Mouse (Mus musculus): Measurements from ENCODE around the gene Plaur. TPM values are rescaled to one million over a fixed set of nuclear protein-coding genes. Genes with fewer than 3 reads are reported as not detected.
A peak's percentile ranks its signal among the peaks of the same experiment; 100 is the strongest.
"Not testable (repeated sequence)": the region's sequence is repeated elsewhere in the genome, so short reads cannot be mapped to it uniquely, and the experiment has no call there.

Gene Plaur
- polyA plus RNA-seq, 1 experiment from 2014 or later, result 1.7 TPM

DNA sequence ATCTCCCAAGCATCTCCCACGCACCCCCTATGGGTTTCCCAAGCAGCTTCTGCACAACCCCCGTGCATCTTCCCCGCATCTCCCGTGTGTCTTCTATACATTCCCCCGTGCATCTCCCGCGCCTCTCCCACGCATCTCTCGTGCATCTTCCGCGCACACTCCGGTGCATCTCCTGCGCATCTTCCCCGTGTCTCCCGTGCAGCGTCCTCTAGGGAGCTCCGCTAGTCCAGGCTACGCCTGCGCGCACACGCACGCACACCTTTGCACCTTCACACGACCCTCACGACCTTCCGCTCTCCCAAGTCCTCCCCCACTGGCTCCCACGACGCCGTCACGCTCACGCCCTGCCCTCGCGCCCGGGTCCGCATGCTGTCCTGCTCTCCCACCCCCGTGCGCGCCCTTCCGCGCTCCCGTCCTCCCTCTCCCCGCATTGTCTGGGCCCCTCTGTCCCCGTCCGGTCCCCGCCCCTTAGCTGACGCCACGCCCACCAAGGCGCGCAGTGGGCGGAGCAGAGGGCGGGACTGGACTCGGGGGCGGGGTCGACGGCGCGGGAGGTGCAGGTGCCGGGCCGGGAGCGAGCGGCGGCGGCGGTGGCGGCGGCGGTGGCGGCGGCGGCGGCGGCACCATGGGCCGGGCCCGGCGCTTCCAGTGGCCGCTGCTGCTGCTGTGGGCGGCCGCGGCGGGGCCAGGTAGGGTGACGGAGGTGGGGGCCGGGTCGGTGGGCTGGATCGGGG lies 19.4 kb downstream of the Plaur start, which contains the start of gene Cadm4:
Gene Cadm4 (plus strand): TSS at position 550 of the 734 bp plus-strand sequence.
- peak within 1 kb of the TSS; percentile 53; the same call in 1 of the 2 replicates for H3K27ac ChIP-seq
- 1% methylated on average over 80 of the region's 83 CpGs for WGBS
- H3K27me3 ChIP-seq (replicated peaks), result no peaks in the 10 kb centered on the region
- no peaks in the 10 kb centered on the region for H3K36me3 ChIP-seq
- peak; percentile 88 for ATAC-seq (ENCODE audit: low FRiP score, low read depth)
- no peaks in the 10 kb centered on the region for H3K9me3 ChIP-seq
- peak within 1 kb of the TSS; percentile 83 for H3K4me3 ChIP-seq
- H3K9ac ChIP-seq, result peak within 1 kb of the TSS; percentile 96
- H3K4me2 ChIP-seq (replicated peaks), result peak within 1 kb of the TSS; percentile 91
- H3K4me1 ChIP-seq, result peaks cover 51% of the 10 kb centered on the region

GRCm38 (mm10) chr7:24482208-24483020 lies 20.1 kb downstream of the Plaur start:
- H3K4me2 ChIP-seq (replicated peaks), result peak overlapping the region; percentile 91
- no peaks in the 10 kb centered on the region for H3K36me3 ChIP-seq
- 2% methylated on average over 23 of the region's 38 CpGs for WGBS
- H3K27me3 ChIP-seq (replicated peaks), result no peaks in the 10 kb centered on the region
- peak overlapping the region; percentile 96 for H3K9ac ChIP-seq
- no peaks in the 10 kb centered on the region for H3K9me3 ChIP-seq
- peak overlapping the region; percentile 53; the same call in 1 of the 2 replicates for H3K27ac ChIP-seq
- ATAC-seq (ENCODE audit: low FRiP score, low read depth), result peak; percentile 42
- H3K4me1 ChIP-seq, result peaks cover 59% of the 10 kb centered on the region
- peak overlapping the region; percentile 83 for H3K4me3 ChIP-seq

- H3K36me3 ChIP-seq; ATAC-seq (ENCODE audit: low FRiP score, low read depth); H3K27ac ChIP-seq; H3K9me3 ChIP-seq; H3K27me3 ChIP-seq (replicated peaks): not testable (repeated sequence)
- Histone ChIP-seq H3K4me2 (replicated peaks) (peak overlapping the region; percentile 91), H3K4me3 (peak overlapping the region; percentile 83), H3K4me1 (peaks cover 63% of the 10 kb centered on the region), H3K9ac (peak overlapping the region; percentile 96)
- WGBS, result 54% methylated on average over 6 of the region's 6 CpGs
Measured at GRCm38 (mm10) chr7:24483291-24483690, 21.0 kb downstream of the Plaur start.

GRCm38 (mm10) chr7:24485481-24485880 lies 23.2 kb downstream of the Plaur start:
- Histone ChIP-seq H3K27me3 (replicated peaks) (no peaks in the 10 kb centered on the region), H3K4me3 (peak overlapping the region; percentile 22; the same call in 1 of the 2 replicates), H3K4me2 (replicated peaks) (peak overlapping the region; percentile 91), H3K27ac (no peak overlapping the region), H3K9me3 (0 out of 2 replicates have a peak, but pooled peaks cover 2% of the 10 kb centered on the region), H3K36me3 (peaks cover 9% of the 10 kb centered on the region; the same call in 1 of the 2 replicates), H3K9ac (peak overlapping the region; percentile 56), H3K4me1 (peaks cover 60% of the 10 kb centered on the region)
- no peak for ATAC-seq (ENCODE audit: low FRiP score, low read depth)
- 77% methylated on average over 9 of the region's 9 CpGs for WGBS

DNA sequence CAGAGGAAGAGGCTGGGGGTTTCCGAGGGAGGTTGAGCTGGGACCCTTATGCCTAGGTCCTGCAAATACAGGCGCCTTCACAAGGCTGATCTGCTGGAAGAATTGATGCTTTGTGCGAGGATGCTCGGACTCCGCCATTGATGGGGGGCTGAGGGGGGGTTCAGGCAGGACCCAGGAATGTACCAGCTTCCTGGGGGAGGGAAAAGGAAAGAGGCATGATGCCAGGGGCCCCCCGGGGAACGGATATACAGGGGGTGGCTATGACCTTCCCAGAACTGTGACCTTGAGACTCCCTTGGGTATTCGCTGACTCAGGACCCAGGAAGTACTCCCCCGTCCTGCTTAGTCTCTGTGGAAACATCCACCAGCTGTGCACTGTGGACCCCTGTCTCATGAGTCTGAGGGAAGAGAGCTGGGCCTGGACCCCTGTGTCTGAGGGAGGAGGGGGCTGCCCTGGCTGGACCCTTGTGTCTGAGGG lies 24.4 kb downstream of the Plaur start:
- Histone ChIP-seq H3K9ac (peak overlapping the region; percentile 56), H3K9me3 (0 out of 2 replicates have a peak, but pooled peaks cover 3% of the 10 kb centered on the region), H3K27ac (peak overlapping the region; percentile 37), H3K36me3 (peaks cover 17% of the 10 kb centered on the region; the same call in 1 of the 2 replicates), H3K4me3 (peak overlapping the region; percentile 22), H3K4me2 (replicated peaks) (peak overlapping the region; percentile 91), H3K4me1 (peaks cover 51% of the 10 kb centered on the region), H3K27me3 (replicated peaks) (no peaks in the 10 kb centered on the region)
- WGBS, result 46% methylated on average over 9 of the region's 9 CpGs
- peak; percentile 68 for ATAC-seq (ENCODE audit: low FRiP score, low read depth)

- Histone ChIP-seq H3K27me3 (replicated peaks) (no peaks in the 10 kb centered on the region), H3K4me3 (0 out of 2 replicates have a peak overlapping the region, but pooled peaks have one; percentile 1), H3K4me1 (peaks cover 51% of the 10 kb centered on the region), H3K9me3 (0 out of 2 replicates have a peak, but pooled peaks cover 3% of the 10 kb centered on the region), H3K9ac (peak overlapping the region; percentile 56), H3K4me2 (replicated peaks) (peak overlapping the region; percentile 91), H3K27ac (peak overlapping the region; percentile 26; the same call in 1 of the 2 replicates), H3K36me3 (peaks cover 22% of the 10 kb centered on the region; the same call in 1 of the 2 replicates)
- WGBS, result 33% methylated on average over 3 of the region's 3 CpGs
- ATAC-seq (ENCODE audit: low FRiP score, low read depth), result 0 out of 2 replicates have a peak, but pooled peaks have one; percentile 3
Measured at GRCm38 (mm10) chr7:24487403-24487802, 25.1 kb downstream of the Plaur start.

- no peaks in the 10 kb centered on the region for H3K27me3 ChIP-seq (replicated peaks)
- H3K9ac ChIP-seq, result no peak overlapping the region
- 0 out of 2 replicates have a peak, but pooled peaks cover 3% of the 10 kb centered on the region for H3K9me3 ChIP-seq
- H3K4me3 ChIP-seq, result no peak overlapping the region
- no peak for ATAC-seq (ENCODE audit: low FRiP score, low read depth)
- peaks cover 22% of the 10 kb centered on the region; the same call in 1 of the 2 replicates for H3K36me3 ChIP-seq
- H3K4me2 ChIP-seq (replicated peaks), result no peak overlapping the region
- 84% methylated on average over 8 of the region's 8 CpGs for WGBS
- H3K4me1 ChIP-seq, result peaks cover 45% of the 10 kb centered on the region
- H3K27ac ChIP-seq, result no peak overlapping the region
Measured at GRCm38 (mm10) chr7:24488303-24488702, 26.0 kb downstream of the Plaur start.

DNA sequence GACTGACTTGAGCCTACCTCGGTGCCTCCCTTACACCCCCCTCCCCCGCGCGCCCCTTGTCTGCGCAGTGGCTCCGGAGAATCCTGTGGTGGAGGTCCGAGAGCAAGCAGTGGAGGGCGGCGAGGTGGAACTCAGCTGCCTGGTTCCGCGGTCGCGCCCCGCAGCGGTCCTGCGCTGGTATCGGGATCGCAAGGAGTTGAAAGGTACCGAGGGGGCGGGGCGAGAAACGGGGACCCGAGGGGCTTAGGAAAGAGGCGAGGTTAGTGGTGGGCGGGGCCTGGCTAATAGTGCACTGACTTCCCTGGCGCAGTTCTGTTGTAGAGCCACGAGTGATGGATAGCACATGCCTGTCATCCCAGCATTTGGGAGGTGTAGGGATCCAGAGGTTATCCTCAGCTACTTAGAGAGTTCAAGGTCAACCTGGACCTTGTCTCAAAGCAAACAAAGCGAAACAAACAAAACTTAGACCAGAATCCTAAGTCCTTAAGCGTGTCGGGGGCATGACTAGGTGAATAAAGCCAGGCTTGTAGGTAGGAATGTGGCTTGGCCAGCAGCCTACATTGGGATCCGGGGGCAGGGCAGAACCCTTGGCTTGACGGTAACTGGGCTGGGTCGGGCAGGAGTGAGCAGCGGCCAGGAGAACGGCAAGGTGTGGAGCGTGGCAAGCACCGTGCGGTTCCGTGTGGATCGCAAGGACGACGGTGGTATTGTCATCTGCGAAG lies 37.7 kb downstream of the Plaur start:
- H3K4me3 ChIP-seq, result 0 out of 2 replicates have a peak overlapping the region, but pooled peaks have one; percentile 7
- H3K27me3 ChIP-seq (replicated peaks), result peaks cover 11% of the 10 kb centered on the region; the same call in 1 of the 2 replicates
- H3K9me3 ChIP-seq, result 0 out of 2 replicates have a peak, but pooled peaks cover 3% of the 10 kb centered on the region

GRCm38 (mm10) chr7:24500929-24501328 lies 38.6 kb downstream of the Plaur start:
- Histone ChIP-seq H3K9ac (no peak overlapping the region), H3K9me3 (0 out of 2 replicates have a peak, but pooled peaks cover 3% of the 10 kb centered on the region), H3K27me3 (replicated peaks) (peaks cover 11% of the 10 kb centered on the region; the same call in 1 of the 2 replicates), H3K4me2 (replicated peaks) (no peak overlapping the region), H3K4me3 (no peak overlapping the region), H3K4me1 (peaks cover 30% of the 10 kb centered on the region), H3K27ac (no peak overlapping the region), H3K36me3 (peaks cover 50% of the 10 kb centered on the region)
- ATAC-seq (ENCODE audit: low FRiP score, low read depth), result no peak
- WGBS, result 33% methylated on average over 7 of the region's 7 CpGs

More for the DNA sequence above, 37.7 kb downstream of the Plaur start:
- Histone ChIP-seq H3K4me2 (replicated peaks) (peak overlapping the region; percentile 42), H3K4me1 (peaks cover 21% of the 10 kb centered on the region), H3K27ac (no peak overlapping the region), H3K36me3 (peaks cover 51% of the 10 kb centered on the region), H3K9ac (no peak overlapping the region)
- 16% methylated on average over 43 of the region's 43 CpGs for WGBS
- ATAC-seq (ENCODE audit: low FRiP score, low read depth), result no peak

DNA sequence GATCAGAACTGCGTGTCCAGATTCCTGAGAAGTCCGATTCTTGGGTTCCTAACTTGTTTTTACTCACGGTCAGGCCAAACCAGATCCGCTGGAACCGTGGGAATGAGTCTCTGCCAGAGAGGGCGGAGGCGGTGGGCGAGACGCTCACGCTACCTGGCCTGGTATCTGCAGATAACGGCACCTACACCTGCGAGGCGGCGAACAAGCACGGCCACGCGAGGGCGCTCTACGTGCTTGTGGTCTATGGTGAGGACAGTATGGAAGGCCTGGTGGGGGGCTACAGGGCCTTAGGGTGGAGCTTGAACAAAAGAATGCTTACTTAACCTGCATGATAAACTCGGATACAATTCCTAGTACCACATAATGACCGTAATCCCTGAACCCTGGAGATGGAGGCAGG lies 39.2 kb downstream of the Plaur start:
- Histone ChIP-seq H3K4me3 (no peak overlapping the region), H3K4me2 (replicated peaks) (no peak overlapping the region), H3K4me1 (peaks cover 32% of the 10 kb centered on the region), H3K9me3 (0 out of 2 replicates have a peak, but pooled peaks cover 3% of the 10 kb centered on the region), H3K36me3 (peaks cover 50% of the 10 kb centered on the region), H3K27me3 (replicated peaks) (peaks cover 11% of the 10 kb centered on the region; the same call in 1 of the 2 replicates), H3K27ac (no peak overlapping the region), H3K9ac (no peak overlapping the region)
- ATAC-seq (ENCODE audit: low FRiP score, low read depth), result no peak
- WGBS, result 53% methylated on average over 21 of the region's 21 CpGs

- 25% methylated on average over 10 of the region's 10 CpGs for WGBS
Measured at GRCm38 (mm10) chr7:24504004-24504403, 41.7 kb downstream of the Plaur start.

More at GRCm38 (mm10) chr7:24504004-24504403, 41.7 kb downstream of the Plaur start:
- ATAC-seq (ENCODE audit: low FRiP score, low read depth), result no peak
- Histone ChIP-seq H3K9me3 (0 out of 2 replicates have a peak, but pooled peaks cover 3% of the 10 kb centered on the region), H3K4me2 (replicated peaks) (no peak overlapping the region), H3K27me3 (replicated peaks) (peaks cover 10% of the 10 kb centered on the region; the same call in 1 of the 2 replicates), H3K4me1 (peaks cover 39% of the 10 kb centered on the region), H3K4me3 (no peak overlapping the region), H3K9ac (no peak overlapping the region), H3K27ac (no peak overlapping the region), H3K36me3 (peaks cover 42% of the 10 kb centered on the region)
